Mouse (Mus musculus): ENCODE results near the gene Ncor2. TPM values are rescaled to one million over a fixed set of nuclear protein-coding genes. Genes with fewer than 3 reads are reported as not detected.

Gene Ncor2
- 100 to 1,000 TPM; 152 to 167 TPM for total RNA-seq (2023)

DNA sequence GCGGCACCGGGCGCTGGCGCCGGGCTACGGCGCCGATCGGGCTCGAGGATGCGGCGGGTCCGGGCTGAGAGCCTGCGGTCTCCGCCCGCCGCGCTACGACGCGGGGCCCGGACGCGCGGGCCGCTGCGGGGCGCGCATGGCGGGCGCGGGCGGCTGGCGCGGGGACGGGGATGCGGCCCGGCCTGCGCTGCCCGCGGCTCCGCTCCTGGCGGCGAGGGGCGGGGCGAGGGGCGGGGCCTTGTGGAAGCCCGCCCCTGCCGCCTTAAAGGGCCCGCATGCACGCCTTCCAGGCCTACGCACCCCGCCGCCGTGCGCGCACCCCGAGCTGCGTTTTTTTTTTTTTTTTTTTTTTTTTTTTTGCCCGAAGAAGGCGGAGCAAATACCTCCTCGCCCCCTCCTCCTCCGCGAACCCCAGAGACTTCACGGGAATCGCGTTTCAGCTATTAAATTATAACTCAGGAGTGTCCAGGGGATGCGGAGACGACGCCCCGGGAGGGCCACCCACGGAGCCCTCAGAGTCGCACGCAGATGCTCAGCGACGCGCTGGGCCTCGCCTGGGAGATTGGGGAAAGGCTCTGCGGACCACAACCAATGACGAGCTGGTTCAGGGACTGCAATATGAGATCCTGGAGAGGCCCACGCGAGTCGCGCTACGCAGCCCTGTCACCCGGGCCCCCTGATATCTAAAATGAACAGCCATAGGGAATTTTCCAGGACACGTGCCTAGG lies at the start of gene Ncor2:
Gene Ncor2, minus strand, starts transcription at position 213 of the 728 bp plus-strand sequence.

DNA sequence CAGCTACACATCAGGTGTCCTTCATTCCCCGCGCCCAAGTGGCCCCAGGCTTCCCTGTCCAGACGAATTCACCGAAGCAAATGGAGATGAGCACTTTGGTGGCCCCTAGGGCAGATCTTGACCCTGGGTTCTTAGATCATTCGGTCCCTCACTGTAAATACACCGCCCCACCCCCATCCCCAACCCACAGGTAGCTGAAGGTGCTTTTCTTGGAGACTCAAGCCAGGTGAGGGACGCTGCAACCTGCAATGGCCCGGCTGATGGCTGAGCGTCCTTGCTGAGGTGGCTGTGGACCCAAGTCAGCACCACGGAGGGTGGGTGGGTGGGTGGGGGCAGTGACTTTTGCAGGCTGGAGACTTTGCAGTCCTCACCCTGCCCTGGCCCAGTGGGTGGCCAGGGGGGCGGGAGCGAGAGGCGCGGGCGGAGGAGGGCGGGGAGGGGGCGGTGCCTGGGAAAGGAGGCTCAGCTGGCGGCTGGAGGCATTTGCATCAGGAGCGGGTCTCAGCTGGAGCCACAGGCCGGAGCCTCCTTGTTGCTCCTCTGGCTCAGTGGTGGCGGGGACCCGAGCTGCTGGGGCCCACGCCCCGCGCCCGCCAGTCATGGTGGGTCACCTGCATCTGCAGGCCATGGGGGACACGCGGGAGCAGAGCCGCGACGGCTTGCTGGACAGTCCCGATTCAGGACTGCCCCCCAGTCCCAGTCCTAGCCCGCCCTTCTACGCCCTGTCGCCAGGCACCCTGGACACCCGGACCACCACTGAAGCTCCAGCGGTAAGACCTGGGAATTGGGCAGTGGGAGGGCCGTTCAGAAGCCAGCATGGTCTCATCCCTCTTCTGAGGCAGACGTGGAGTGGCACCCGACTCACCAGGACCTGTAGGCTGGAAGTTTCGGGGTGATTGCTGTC lies 175.8 kb downstream of the Ncor2 start, which contains the start of gene Rflna:
Gene Rflna, plus strand, starts transcription at position 253 of the 904 bp plus-strand sequence.

Other genes with a start within 250 kb of the Ncor2 start
- not detected for gene Rflna, start 176.0 kb downstream of the Ncor2 start, total RNA-seq (2023)
- gene Scarb1, start 161.9 kb upstream of the Ncor2 start, total RNA-seq (2023): 10 to 100 TPM; 10.5 to 14.6 TPM
- gene Gm10382, start 210.1 kb upstream of the Ncor2 start, total RNA-seq (2023): 1 to 10 TPM in 1 of 2 experiments, not detected in 1; 1.1 TPM
- 1,000 to 10,000 TPM; 1,552 to 1,869 TPM for gene Ubc, start 211.0 kb upstream of the Ncor2 start, total RNA-seq (2023)